Mouse (Mus musculus) bone marrow macrophage, adult 2 months (primary cell): Measurements from ENCODE around the gene B020031M17Rik. TPM values are rescaled to one million over a fixed set of nuclear protein-coding genes. Genes with fewer than 3 reads are reported as not detected.
"Not testable (repeated sequence)": the region's sequence is repeated elsewhere in the genome, so short reads cannot be mapped to it uniquely, and the experiment has no call there.

Source experiments
- H3K27ac ChIP-seq: 2 replicates; pipeline ENCODE4 v1.5.1; 2012; ENCODE audit warnings: low read depth, low read length; ENCODE audit not compliant: insufficient read depth
- H3K4me1 ChIP-seq: 2 replicates; pipeline ENCODE4 v1.6.1; 2012; ENCODE audit warnings: low read length; ENCODE audit not compliant: control insufficient read depth, insufficient read depth
- H3K4me3 ChIP-seq: 2 replicates; pipeline ENCODE4 v1.5.1; 2012; ENCODE audit warnings: mild to moderate bottlenecking, low read length, moderate library complexity; ENCODE audit not compliant: insufficient read depth
- polyA plus RNA-seq: library from polyadenylated mRNA; stranded (reverse); fragments of >200 nt; gene quantifications from 2 replicates; pipeline ENCODE4 v1.2.4, GENCODE M21; 2012; ENCODE audit not compliant: missing spikeins, insufficient read depth, insufficient read length

B020031M17Rik gene
- polyA plus RNA-seq, 1 experiment = not detected

- H3K4me3 ChIP-seq, H3K4me1 ChIP-seq, H3K27ac ChIP-seq: not testable (repeated sequence)
Observed at GRCm38 (mm10) chr13:119916449-119916848, 34.2 kb downstream of the B020031M17Rik start.

Other genes starting within 250 kb of the B020031M17Rik start
- gene Nim1k, start 194.9 kb downstream of the B020031M17Rik start, polyA plus RNA-seq = 0.55 and 1.0 TPM in 2 replicates
- gene Zfp131, start 159.9 kb downstream of the B020031M17Rik start, polyA plus RNA-seq = 17.6 and 18.6 TPM in 2 replicates
- not detected in 2 replicates for gene AF067063, start 120.6 kb downstream of the B020031M17Rik start, polyA plus RNA-seq
- not detected in 2 replicates for gene D13Ertd608e, start 114.8 kb downstream of the B020031M17Rik start, polyA plus RNA-seq
- not detected in 2 replicates for gene Tcstv1, start 56.0 kb downstream of the B020031M17Rik start, polyA plus RNA-seq
- not detected in 2 replicates for gene Gm21761, start 21.5 kb downstream of the B020031M17Rik start, polyA plus RNA-seq
- not detected in 2 replicates for gene Gm36079, start 76.2 kb upstream of the B020031M17Rik start, polyA plus RNA-seq
- 217 and 233 TPM in 2 replicates for gene Gm21188, start 101.4 kb upstream of the B020031M17Rik start, polyA plus RNA-seq
- not detected in 2 replicates for gene Gm20767, start 189.4 kb upstream of the B020031M17Rik start, polyA plus RNA-seq
- gene Gm21818, start 221.6 kb upstream of the B020031M17Rik start, polyA plus RNA-seq = not detected in 2 replicates